In the genomic region with DNA sequence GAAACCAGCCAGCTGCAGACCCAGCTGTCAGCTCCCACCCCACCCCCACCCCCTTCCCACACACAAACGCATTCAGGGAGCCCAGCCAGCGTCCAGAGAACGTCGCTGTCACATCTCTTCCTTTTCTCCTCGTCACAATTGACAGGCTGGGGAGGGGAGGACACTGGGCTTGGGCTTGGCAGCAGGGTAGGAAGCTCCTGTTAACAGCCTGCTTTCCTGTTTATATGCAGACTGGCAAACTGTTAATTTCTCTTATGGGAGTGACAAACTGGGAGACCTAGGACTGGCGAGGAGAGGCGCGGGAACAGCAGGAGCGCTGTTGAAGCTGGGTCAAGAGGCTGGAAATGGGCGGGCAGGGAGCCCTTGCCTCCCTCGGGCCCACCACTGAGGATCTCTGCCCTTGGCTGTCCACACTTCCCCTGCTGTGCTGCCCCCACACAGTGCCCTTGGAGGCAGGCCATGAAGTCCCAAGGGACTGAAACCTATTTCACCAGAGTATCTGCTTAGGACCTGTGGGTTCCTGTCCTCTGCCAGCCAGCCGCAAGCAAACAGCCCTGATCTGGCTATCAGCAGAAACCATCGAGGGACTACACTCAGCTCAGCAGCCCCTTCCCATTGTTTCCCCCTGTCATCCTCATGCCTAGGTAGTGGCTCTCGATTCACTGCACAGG, we compare ENCODE assay signal across 8 mouse cellular contexts.
DNase-seq lines count a peak whose midpoint lies in the region; ATAC-seq lines count a peak whose summit lies in the region.

No protein-coding gene starts in this region.

- peak overlapping the region; percentile 36 for H3K4me3 ChIP-seq in forebrain, embryonic 10.5 days
- H3K4me3 ChIP-seq in lung, embryonic 15.5 days: no peak overlapping the region

- peak overlapping the region; percentile 18; the same call in 1 of the 2 replicates for H3K9ac ChIP-seq in lung, embryonic 15.5 days

- intact Hi-C loops in heart, postnatal 36 days (cut with DNase I): no loop called here

- H3K4me1 ChIP-seq in forebrain, embryonic 10.5 days: peaks cover 38% of the 10 kb centered on the region
- H3K4me1 ChIP-seq in lung, embryonic 15.5 days: peaks cover 47% of the 10 kb centered on the region

- peak; percentile 40 for DNase-seq in right cerebral cortex, adult 18-20 months
- no peak for DNase-seq in right cerebral cortex, postnatal 36 days (ENCODE audit: low spot score in 2 of 2)
- DNase-seq in forebrain, embryonic 10.5 days (ENCODE audit: extremely low spot score, low spot score): peak; percentile 23
- peak; percentile 46 to 53 for DNase-seq in heart, postnatal 36 days
- peak; percentile 65 to 74 for DNase-seq in kidney, postnatal 4 days
- peak; percentile 45 for DNase-seq in ovary, postnatal 36 days (ENCODE audit: low spot score)
- no peak for DNase-seq in c-Kit-positive CD71-positive TER-119-positive erythroid progenitor cells, embryonic 14.5 days (ENCODE audit: low spot score)

- H3K27me3 ChIP-seq in forebrain, embryonic 10.5 days (ENCODE audit: poor library complexity, severe bottlenecking): no peaks in the 10 kb centered on the region
- H3K27me3 ChIP-seq in lung, embryonic 15.5 days: no peaks in the 10 kb centered on the region

- peak; percentile 88 for ATAC-seq in lung, embryonic 15.5 days (ENCODE audit: borderline replicate concordance, extremely low read depth, low FRiP score, low TSS enrichment)

- peak overlapping the region; percentile 27 for H3K4me2 ChIP-seq in lung, embryonic 15.5 days

- no peaks in the 10 kb centered on the region for H3K9me3 ChIP-seq in forebrain, embryonic 10.5 days
- no peaks in the 10 kb centered on the region for H3K9me3 ChIP-seq in lung, embryonic 15.5 days

- no peaks in the 10 kb centered on the region for H3K36me3 ChIP-seq in forebrain, embryonic 10.5 days (replicated peaks)
- H3K36me3 ChIP-seq in lung, embryonic 15.5 days: no peaks in the 10 kb centered on the region

- 15% methylated on average over 14 of the region's 14 CpGs for WGBS in forebrain, embryonic 10.5 days
- WGBS in lung, embryonic 15.5 days: 7% methylated on average over 14 of the region's 14 CpGs

- H3K27ac ChIP-seq in forebrain, embryonic 10.5 days: peak overlapping the region; percentile 80
- H3K27ac ChIP-seq in lung, embryonic 15.5 days: peak overlapping the region; percentile 77

Comparison
In these comparisons a context has a peak if more than half of its experiments do, and no peak if none do; other contexts are left out.
1. DNase-seq: peak in right cerebral cortex, adult 18-20 months (single experiment), forebrain, embryonic 10.5 days (single experiment), heart, postnatal 36 days (2 of 2), kidney, postnatal 4 days (2 of 2) and ovary, postnatal 36 days (single experiment); none in right cerebral cortex, postnatal 36 days (0 of 2) and c-Kit-positive CD71-positive TER-119-positive erythroid progenitor cells, embryonic 14.5 days (single experiment).